Mouse (Mus musculus): ENCODE measurements around the gene Ctss. TPM values are rescaled to one million over a fixed set of nuclear protein-coding genes. Genes with fewer than 3 reads are reported as not detected.

Gene Ctss
- polyA plus RNA-seq, 1 experiment from 2014 or later: 13.9 TPM

- Histone ChIP-seq H3K4me1 (ENCODE audit: control insufficient read depth, insufficient read depth, low read length) (no peaks in the 10 kb centered on the region), H3K36me3 (ENCODE audit: control insufficient read depth, insufficient read depth, low read length) (no peaks in the 10 kb centered on the region), H3K4me2 (ENCODE audit: low read depth, low read length) (no peak overlapping the region), H3K4me3 (ENCODE audit: low read depth, low read length) (no peak overlapping the region), H3K27me3 (ENCODE audit: control insufficient read depth, insufficient read depth, low read length) (no peaks in the 10 kb centered on the region), H3K9me3 (ENCODE audit: control insufficient read depth, low read length) (no peaks in the 10 kb centered on the region), H3K9ac (replicated peaks; ENCODE audit: low read depth, low read length) (no peak overlapping the region), H3K27ac (ENCODE audit: low read depth, low read length) (no peak overlapping the region)
- 4% methylated on average over 2 of the region's 2 CpGs for WGBS
- no peak; the same call in 1 of the 2 replicates for ATAC-seq (ENCODE audit: low read depth)
Observed at GRCm38 (mm10) chr3:95502312-95502711, 24.3 kb upstream of the Ctss start.

- Histone ChIP-seq H3K4me2 (ENCODE audit: low read depth, low read length) (no peak overlapping the region), H3K9ac (replicated peaks; ENCODE audit: low read depth, low read length) (no peak overlapping the region), H3K4me1 (ENCODE audit: control insufficient read depth, insufficient read depth, low read length) (no peaks in the 10 kb centered on the region), H3K4me3 (ENCODE audit: low read depth, low read length) (no peak overlapping the region), H3K27ac (ENCODE audit: low read depth, low read length) (no peak overlapping the region), H3K36me3 (ENCODE audit: control insufficient read depth, insufficient read depth, low read length) (no peaks in the 10 kb centered on the region), H3K27me3 (ENCODE audit: control insufficient read depth, insufficient read depth, low read length) (no peaks in the 10 kb centered on the region), H3K9me3 (ENCODE audit: control insufficient read depth, low read length) (no peaks in the 10 kb centered on the region)
- 64% methylated on average over 6 of the region's 6 CpGs for WGBS
- ATAC-seq (ENCODE audit: low read depth): no peak
Observed at GRCm38 (mm10) chr3:95509348-95509747, 17.2 kb upstream of the Ctss start.

- H3K36me3 ChIP-seq (ENCODE audit: control insufficient read depth, insufficient read depth, low read length): no peaks in the 10 kb centered on the region
- H3K27ac ChIP-seq (ENCODE audit: low read depth, low read length): no peak overlapping the region
- no peak overlapping the region for H3K9ac ChIP-seq (replicated peaks; ENCODE audit: low read depth, low read length)
- no peak for ATAC-seq (ENCODE audit: low read depth)
- no peaks in the 10 kb centered on the region for H3K9me3 ChIP-seq (ENCODE audit: control insufficient read depth, low read length)
- H3K27me3 ChIP-seq (ENCODE audit: control insufficient read depth, insufficient read depth, low read length): no peaks in the 10 kb centered on the region
- 64% methylated on average over 9 of the region's 9 CpGs for WGBS
- no peaks in the 10 kb centered on the region for H3K4me1 ChIP-seq (ENCODE audit: control insufficient read depth, insufficient read depth, low read length)
- H3K4me2 ChIP-seq (ENCODE audit: low read depth, low read length): no peak overlapping the region
- H3K4me3 ChIP-seq (ENCODE audit: low read depth, low read length): no peak overlapping the region
Observed at GRCm38 (mm10) chr3:95511611-95512180, 14.9 kb upstream of the Ctss start.

- no peak overlapping the region for H3K4me3 ChIP-seq (ENCODE audit: low read depth, low read length)
- ATAC-seq (ENCODE audit: low read depth): no peak
- no peaks in the 10 kb centered on the region for H3K4me1 ChIP-seq (ENCODE audit: control insufficient read depth, insufficient read depth, low read length)
- no peaks in the 10 kb centered on the region for H3K9me3 ChIP-seq (ENCODE audit: control insufficient read depth, low read length)
- H3K27me3 ChIP-seq (ENCODE audit: control insufficient read depth, insufficient read depth, low read length): no peaks in the 10 kb centered on the region
- 94% methylated on average over 3 of the region's 3 CpGs for WGBS
- H3K9ac ChIP-seq (replicated peaks; ENCODE audit: low read depth, low read length): no peak overlapping the region
- H3K4me2 ChIP-seq (ENCODE audit: low read depth, low read length): no peak overlapping the region
- no peak overlapping the region for H3K27ac ChIP-seq (ENCODE audit: low read depth, low read length)
- no peaks in the 10 kb centered on the region for H3K36me3 ChIP-seq (ENCODE audit: control insufficient read depth, insufficient read depth, low read length)
Observed at GRCm38 (mm10) chr3:95516614-95517041, 10.0 kb upstream of the Ctss start.

- H3K27ac ChIP-seq (ENCODE audit: low read depth, low read length): no peak overlapping the region
- H3K4me3 ChIP-seq (ENCODE audit: low read depth, low read length): no peak overlapping the region
- H3K36me3 ChIP-seq (ENCODE audit: control insufficient read depth, insufficient read depth, low read length): no peaks in the 10 kb centered on the region
- H3K4me2 ChIP-seq (ENCODE audit: low read depth, low read length): peak overlapping the region; percentile 8; the same call in 1 of the 2 replicates
- no peak overlapping the region for H3K9ac ChIP-seq (replicated peaks; ENCODE audit: low read depth, low read length)
- no peaks in the 10 kb centered on the region for H3K4me1 ChIP-seq (ENCODE audit: control insufficient read depth, insufficient read depth, low read length)
- H3K9me3 ChIP-seq (ENCODE audit: control insufficient read depth, low read length): no peaks in the 10 kb centered on the region
- WGBS: 23% methylated on average over 10 of the region's 10 CpGs
- peak; percentile 80; the same call in 1 of the 2 replicates for ATAC-seq (ENCODE audit: low read depth)
- no peaks in the 10 kb centered on the region for H3K27me3 ChIP-seq (ENCODE audit: control insufficient read depth, insufficient read depth, low read length)
Observed at GRCm38 (mm10) chr3:95517493-95517898, 9.1 kb upstream of the Ctss start.

- Histone ChIP-seq H3K36me3 (ENCODE audit: control insufficient read depth, insufficient read depth, low read length) (no peaks in the 10 kb centered on the region), H3K9ac (replicated peaks; ENCODE audit: low read depth, low read length) (no peak overlapping the region), H3K4me2 (ENCODE audit: low read depth, low read length) (no peak overlapping the region), H3K27ac (ENCODE audit: low read depth, low read length) (no peak overlapping the region), H3K9me3 (ENCODE audit: control insufficient read depth, low read length) (no peaks in the 10 kb centered on the region), H3K4me1 (ENCODE audit: control insufficient read depth, insufficient read depth, low read length) (no peaks in the 10 kb centered on the region), H3K4me3 (ENCODE audit: low read depth, low read length) (no peak overlapping the region), H3K27me3 (ENCODE audit: control insufficient read depth, insufficient read depth, low read length) (no peaks in the 10 kb centered on the region)
- ATAC-seq (ENCODE audit: low read depth): no peak
- WGBS: 83% methylated on average over 7 of the region's 7 CpGs
Observed at GRCm38 (mm10) chr3:95518891-95519290, 7.7 kb upstream of the Ctss start.

- Histone ChIP-seq H3K27ac (ENCODE audit: low read depth, low read length) (no peak overlapping the region), H3K4me2 (ENCODE audit: low read depth, low read length) (no peak overlapping the region), H3K9ac (replicated peaks; ENCODE audit: low read depth, low read length) (no peak overlapping the region), H3K27me3 (ENCODE audit: control insufficient read depth, insufficient read depth, low read length) (no peaks in the 10 kb centered on the region), H3K4me3 (ENCODE audit: low read depth, low read length) (no peak overlapping the region), H3K36me3 (ENCODE audit: control insufficient read depth, insufficient read depth, low read length) (no peaks in the 10 kb centered on the region), H3K9me3 (ENCODE audit: control insufficient read depth, low read length) (no peaks in the 10 kb centered on the region), H3K4me1 (ENCODE audit: control insufficient read depth, insufficient read depth, low read length) (no peaks in the 10 kb centered on the region)
- no peak for ATAC-seq (ENCODE audit: low read depth)
- 85% methylated on average over 2 of the region's 2 CpGs for WGBS
Observed at GRCm38 (mm10) chr3:95519315-95519714, 7.3 kb upstream of the Ctss start.

- H3K27me3 ChIP-seq (ENCODE audit: control insufficient read depth, insufficient read depth, low read length): no peaks in the 10 kb centered on the region
- H3K9me3 ChIP-seq (ENCODE audit: control insufficient read depth, low read length): no peaks in the 10 kb centered on the region
- no peak for ATAC-seq (ENCODE audit: low read depth)
- no peak overlapping the region for H3K9ac ChIP-seq (replicated peaks; ENCODE audit: low read depth, low read length)
- H3K4me3 ChIP-seq (ENCODE audit: low read depth, low read length): no peak overlapping the region
- 94% methylated on average over 3 of the region's 3 CpGs for WGBS
- no peak overlapping the region for H3K4me2 ChIP-seq (ENCODE audit: low read depth, low read length)
- H3K27ac ChIP-seq (ENCODE audit: low read depth, low read length): no peak overlapping the region
- H3K4me1 ChIP-seq (ENCODE audit: control insufficient read depth, insufficient read depth, low read length): no peaks in the 10 kb centered on the region
- H3K36me3 ChIP-seq (ENCODE audit: control insufficient read depth, insufficient read depth, low read length): no peaks in the 10 kb centered on the region
Observed at GRCm38 (mm10) chr3:95520100-95520499, 6.5 kb upstream of the Ctss start.

- no peaks in the 10 kb centered on the region for H3K36me3 ChIP-seq (ENCODE audit: control insufficient read depth, insufficient read depth, low read length)
- no peak overlapping the region for H3K9ac ChIP-seq (replicated peaks; ENCODE audit: low read depth, low read length)
- H3K4me1 ChIP-seq (ENCODE audit: control insufficient read depth, insufficient read depth, low read length): no peaks in the 10 kb centered on the region
- WGBS: 88% methylated on average over 10 of the region's 10 CpGs
- H3K27me3 ChIP-seq (ENCODE audit: control insufficient read depth, insufficient read depth, low read length): no peaks in the 10 kb centered on the region
- no peak overlapping the region for H3K4me2 ChIP-seq (ENCODE audit: low read depth, low read length)
- no peak overlapping the region for H3K4me3 ChIP-seq (ENCODE audit: low read depth, low read length)
- no peak overlapping the region for H3K27ac ChIP-seq (ENCODE audit: low read depth, low read length)
- no peak for ATAC-seq (ENCODE audit: low read depth)
- H3K9me3 ChIP-seq (ENCODE audit: control insufficient read depth, low read length): no peaks in the 10 kb centered on the region
Observed at GRCm38 (mm10) chr3:95521168-95521567, 5.4 kb upstream of the Ctss start.

Data from neural tube, embryonic 14.5 days (tissue).